Mouse (Mus musculus): ENCODE data around the gene Magi1.

- TF ChIP-seq CTCF (IDR thresholded peaks at IDR 0.05; ENCODE audit: borderline replicate concordance, insufficient read depth, low read depth, low read length) = no peak
- no peak for TF ChIP-seq POLR2A (IDR thresholded peaks at IDR 0.05; ENCODE audit: borderline replicate concordance, insufficient read depth, low read length)
Observed at GRCm38 (mm10) chr6:93661139-93661538, 622.6 kb downstream of the Magi1 start.

Data from cerebellum, adult 2 months (tissue).